Mouse (Mus musculus): ENCODE measurements around the gene Dtx2. TPM values are rescaled to one million over a fixed set of nuclear protein-coding genes. Genes with fewer than 3 reads are reported as not detected.

Gene Dtx2
- total and polyA plus RNA-seq, 3 experiments = 16.0 to 43.7 (median 20.4) TPM

- Histone ChIP-seq H3K79me2 (replicated peaks; ENCODE audit: control insufficient read depth, extremely low read depth, insufficient read depth, poor library complexity, severe bottlenecking) (no peaks in the 10 kb centered on the region), H3K27me3 (replicated peaks) (no peaks in the 10 kb centered on the region), H3K36me3 (replicated peaks in 1 of 2; ENCODE audit: control insufficient read depth in 1 of 2, insufficient read depth in 1 of 2, low read length in 1 of 2) (no peaks in the 10 kb centered on the region), H3K9ac (ENCODE audit: insufficient read depth, low read depth) (no peak overlapping the region), H3K27ac (ENCODE audit: insufficient read depth, low read depth) (no peak overlapping the region), H3K4me1 (ENCODE audit: control insufficient read depth in 1 of 2, insufficient read depth in 2 of 2) (peaks cover 14 to 24% of the 10 kb centered on the region in 2 experiments), H3K9me3 (replicated peaks; ENCODE audit: low read length) (peaks cover 26% of the 10 kb centered on the region), H3K4me2 (ENCODE audit: insufficient read depth, low read depth, poor library complexity, severe bottlenecking) (no peak overlapping the region), H3K4me3 (replicated peaks in 1 of 3; ENCODE audit: low read depth in 2 of 3, low read length in 2 of 3, poor library complexity in 1 of 3) (no peak overlapping the region)
- in situ Hi-C loops (cut with MboI; ENCODE audit: low pct_ligation_motif_present, low pct_unique_long_range_greater_than_20kb, low sequenced_read_pairs) = loop anchor here (10.0 kb wide), 1 partner anchor 146 kb away; no protein-coding TSS in a partner anchor
- TF ChIP-seq BHLHE40 (IDR thresholded peaks at IDR 0.05; ENCODE audit: low read depth, low read length) (no peak), KAT2A (IDR thresholded peaks at IDR 0.05; ENCODE audit: insufficient replicate concordance, low read length) (no peak), EP300 (IDR thresholded peaks at IDR 0.05; ENCODE audit: low read length) (no peak), MYC (IDR thresholded peaks at IDR 0.05; ENCODE audit: low read depth, low read length) (no peak), PAX5 (IDR thresholded peaks at IDR 0.05; ENCODE audit: low read length) (no peak), HCFC1 (IDR thresholded peaks at IDR 0.05; ENCODE audit: low read depth, low read length) (no peak), ETS1 (conservative IDR thresholded peaks at IDR 0.05; ENCODE audit: low read depth, low read length) (no peak), POLR2AphosphoS2 (IDR thresholded peaks at IDR 0.05; ENCODE audit: low read depth, low read length) (no peak)
- no peak for DNase-seq (ENCODE audit: extremely low read depth)
- dilution Hi-C loops (cut with MboI; ENCODE audit: extremely low pct_ligation_motif_present, extremely low pct_unique_long_range_greater_than_20kb, low sequenced_read_pairs) = no loop called here
Measured at GRCm38 (mm10) chr5:136041260-136041659, 46.7 kb downstream of the Dtx2 start.

DNA sequence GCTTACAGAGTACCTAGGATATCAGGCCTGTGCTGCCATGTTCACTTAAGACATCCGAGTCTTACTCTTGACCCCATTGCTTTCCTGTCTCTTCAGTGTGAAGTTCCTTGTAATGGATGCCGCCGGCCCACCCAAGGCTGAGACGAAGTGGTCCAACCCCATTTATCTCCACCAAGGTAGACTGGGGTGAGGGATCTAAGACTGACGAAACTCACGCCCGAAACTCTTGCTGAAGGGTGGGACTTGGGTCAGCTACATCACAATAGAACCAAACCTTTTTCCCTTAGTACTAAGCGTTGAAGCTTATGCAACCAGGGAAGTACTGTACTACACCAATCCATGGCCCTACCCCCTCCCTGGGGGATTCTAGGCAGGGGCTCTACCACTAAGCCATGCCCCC is 47.1 kb downstream of the Dtx2 start:
- dilution Hi-C loops (cut with MboI; ENCODE audit: extremely low pct_ligation_motif_present, extremely low pct_unique_long_range_greater_than_20kb, low sequenced_read_pairs) = no loop called here
- TF ChIP-seq ETS1 (conservative IDR thresholded peaks at IDR 0.05; ENCODE audit: low read depth, low read length) (no peak), USF1 (IDR thresholded peaks at IDR 0.05; ENCODE audit: low read depth, low read length) (no peak), E2F4 (IDR thresholded peaks at IDR 0.05; ENCODE audit: insufficient replicate concordance, low read depth, low read length) (no peak), RAD21 (IDR thresholded peaks at IDR 0.05; ENCODE audit: low read depth, low read length) (no peak), POLR2A (IDR thresholded peaks at IDR 0.05; ENCODE audit: low read depth, low read length) (no peak), NRF1 (IDR thresholded peaks at IDR 0.05; ENCODE audit: low read depth, low read length) (no peak), SIN3A (IDR thresholded peaks at IDR 0.05; ENCODE audit: low read length) (no peak), EP300 (IDR thresholded peaks at IDR 0.05; ENCODE audit: low read length) (no peak), IRF4 (IDR thresholded peaks at IDR 0.05; ENCODE audit: low read depth, low read length) (no peak), USF2 (conservative IDR thresholded peaks at IDR 0.05; ENCODE audit: low read depth, low read length) (no peak), CHD2 (IDR thresholded peaks at IDR 0.05; ENCODE audit: low read length) (no peak), MAZ (IDR thresholded peaks at IDR 0.05; ENCODE audit: low read depth, low read length) (no peak), ZC3H11A (IDR thresholded peaks at IDR 0.05; ENCODE audit: low read depth, low read length) (no peak), NELFE (IDR thresholded peaks at IDR 0.05; ENCODE audit: low read depth, low read length) (no peak), JUN (IDR thresholded peaks at IDR 0.05; ENCODE audit: insufficient read depth, low read depth, low read length) (no peak)

More for the DNA sequence above, 47.1 kb downstream of the Dtx2 start:
- peaks cover 26% of the 10 kb centered on the region for H3K9me3 ChIP-seq (replicated peaks; ENCODE audit: low read length)
- no peak for DNase-seq (ENCODE audit: extremely low read depth)
- H3K4me3 ChIP-seq (replicated peaks in 1 of 3; ENCODE audit: low read depth in 2 of 3, low read length in 2 of 3, poor library complexity in 1 of 3) = no peak overlapping the region
- no peak overlapping the region for H3K4me2 ChIP-seq (ENCODE audit: insufficient read depth, low read depth, poor library complexity, severe bottlenecking)
- in situ Hi-C loops (cut with MboI; ENCODE audit: low pct_ligation_motif_present, low pct_unique_long_range_greater_than_20kb, low sequenced_read_pairs) = loop anchor here (10.0 kb wide), 1 partner anchor 147 kb away; no protein-coding TSS in a partner anchor
- H3K79me2 ChIP-seq (replicated peaks; ENCODE audit: control insufficient read depth, extremely low read depth, insufficient read depth, poor library complexity, severe bottlenecking) = no peaks in the 10 kb centered on the region
- H3K27ac ChIP-seq (ENCODE audit: insufficient read depth, low read depth) = no peak overlapping the region
- peaks cover 14 to 23% of the 10 kb centered on the region in 2 experiments for H3K4me1 ChIP-seq (ENCODE audit: control insufficient read depth in 1 of 2, insufficient read depth in 2 of 2)
- no peaks in the 10 kb centered on the region for H3K36me3 ChIP-seq (replicated peaks in 1 of 2; ENCODE audit: control insufficient read depth in 1 of 2, insufficient read depth in 1 of 2, low read length in 1 of 2)
- H3K27me3 ChIP-seq (replicated peaks) = no peaks in the 10 kb centered on the region
- H3K9ac ChIP-seq (ENCODE audit: insufficient read depth, low read depth) = no peak overlapping the region

Data from CH12.LX (cell line).